Mouse (Mus musculus) bone marrow, adult 2 months (tissue): ENCODE results near the gene Iqcd. TPM values are rescaled to one million over a fixed set of nuclear protein-coding genes. Genes with fewer than 3 reads are reported as not detected.
A peak's percentile ranks its signal among the peaks of the same experiment; 100 is the strongest.

Source experiments
- H3K27ac ChIP-seq: fragments of 200-500 bp; 2 replicates; pipeline ENCODE4 v1.5.1; 2012; ENCODE audit warnings: low read depth, mild to moderate bottlenecking, control low read depth, inconsistent platforms, low read length; ENCODE audit not compliant: control insufficient read depth, poor library complexity, insufficient read depth
- H3K4me1 ChIP-seq: fragments of 200-500 bp; 2 replicates; pipeline ENCODE4 v1.6.1; 2011; ENCODE audit warnings: low read length; ENCODE audit not compliant: control insufficient read depth, insufficient read depth
- H3K4me3 ChIP-seq: fragments of 200-500 bp; replicated peaks from 2 replicates; pipeline ENCODE3; 2011; ENCODE audit warnings: mild to moderate bottlenecking, low read depth, low read length, control low read depth; ENCODE audit not compliant: control insufficient read depth
- CTCF ChIP-seq: fragments of 200-500 bp; IDR thresholded peaks from 2 replicates; pipeline ENCODE4 v1.5.1; 2011; ENCODE audit warnings: low read length, control low read depth; ENCODE audit not compliant: control insufficient read depth, insufficient read depth
- POLR2A ChIP-seq: fragments of 200-500 bp; IDR thresholded peaks from 2 replicates; pipeline ENCODE4 v1.6.1; 2011; ENCODE audit warnings: low read depth, mild to moderate bottlenecking, control low read depth, low read length, borderline replicate concordance; ENCODE audit not compliant: control insufficient read depth
- WGBS: fragments of 180-500 bp; shearing (Covaris S2); methylation state at CpG from one replicate; pipeline ENCODE4 v1.1.7; 2018; 5-methylcytosine and 5-hydroxymethylcytosine counted together
- polyA plus RNA-seq: library from polyadenylated mRNA; stranded (reverse); fragments of >200 nt; gene quantifications from 2 replicates; pipeline ENCODE4 v1.2.4, GENCODE M21; 2011; ENCODE audit warnings: low replicate concordance; ENCODE audit not compliant: missing spikeins, insufficient read depth, insufficient read length

Iqcd gene
- polyA plus RNA-seq, 1 experiment, result 7.2 TPM

DNA sequence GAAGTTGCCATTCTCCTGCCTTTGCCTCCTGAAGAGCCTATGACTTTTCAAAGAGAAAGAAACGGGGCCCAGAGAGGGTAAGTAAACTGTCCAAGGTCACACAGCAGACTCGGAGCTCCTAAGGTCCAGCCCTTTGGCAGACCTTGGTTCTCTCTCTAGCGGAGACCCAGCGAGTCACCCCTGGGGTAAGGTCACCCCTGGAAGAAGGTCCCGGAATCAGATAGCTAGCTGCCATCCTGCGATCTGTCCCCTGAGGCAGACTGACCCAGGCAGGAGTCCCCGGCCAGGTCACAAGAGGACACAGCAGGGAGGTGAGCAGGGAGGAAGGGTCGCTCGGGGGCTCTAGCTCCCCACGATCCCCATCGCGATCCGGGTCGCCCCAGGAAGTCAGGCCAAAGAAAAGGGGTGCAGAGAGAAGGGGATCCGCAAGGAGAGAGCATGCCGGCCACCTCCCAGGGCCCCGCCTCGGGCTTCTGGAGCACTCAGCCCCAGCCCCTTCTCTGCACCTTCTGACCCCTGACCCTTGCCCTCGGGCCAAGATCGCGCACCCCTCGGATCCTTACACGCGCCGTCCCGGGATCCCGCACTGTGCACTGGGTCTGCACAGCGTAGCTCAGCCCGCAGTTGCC is 762 bp upstream of the Iqcd start:
- Histone ChIP-seq H3K4me1 (peaks cover 2% of the 10 kb centered on the region; the same call in 1 of the 2 replicates), H3K4me3 (peak overlapping the region; percentile 81), H3K27ac (peak overlapping the region; percentile 96)
- WGBS, result under 1% methylated on average over 28 of the region's 29 CpGs
- TF ChIP-seq POLR2A, result no peak
- TF ChIP-seq CTCF, result no peak

DNA sequence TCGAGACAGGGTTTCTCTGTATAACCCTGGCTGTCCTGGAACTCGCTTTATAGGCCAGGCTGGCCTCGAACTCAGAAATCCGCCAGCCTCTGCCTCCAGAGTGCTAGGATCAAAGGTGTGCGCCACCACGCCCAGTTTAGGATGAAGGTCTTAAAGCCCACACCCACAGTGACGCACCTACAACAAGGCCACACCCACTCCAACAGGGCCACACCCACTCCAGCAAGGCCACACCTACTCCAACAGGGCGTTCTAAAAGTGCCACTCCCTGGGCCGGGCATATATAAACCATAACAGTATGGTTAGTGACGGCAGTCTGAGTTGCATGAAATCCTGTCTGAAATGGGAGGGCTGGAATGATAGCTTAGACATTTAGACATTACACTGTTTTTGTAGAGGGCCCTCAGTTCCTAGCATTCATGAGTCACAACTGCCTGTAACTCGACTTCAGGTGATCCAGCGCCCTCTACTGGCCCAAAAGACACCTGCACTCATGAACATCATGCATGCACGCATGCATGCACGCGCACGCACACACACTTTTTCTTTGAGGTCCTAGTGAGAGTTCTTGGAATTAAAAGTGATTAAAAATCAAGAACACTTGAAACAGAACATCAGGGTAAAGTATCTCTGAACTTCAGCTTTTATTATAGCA is 1.7 kb downstream of the Iqcd start:
- 79% methylated on average over 16 of the region's 16 CpGs for WGBS
- TF ChIP-seq CTCF (peak; percentile 75), POLR2A (no peak)
- H3K27ac ChIP-seq, result no peak overlapping the region
- peaks cover 2% of the 10 kb centered on the region; the same call in 1 of the 2 replicates for H3K4me1 ChIP-seq
- H3K4me3 ChIP-seq, result no peak overlapping the region

DNA sequence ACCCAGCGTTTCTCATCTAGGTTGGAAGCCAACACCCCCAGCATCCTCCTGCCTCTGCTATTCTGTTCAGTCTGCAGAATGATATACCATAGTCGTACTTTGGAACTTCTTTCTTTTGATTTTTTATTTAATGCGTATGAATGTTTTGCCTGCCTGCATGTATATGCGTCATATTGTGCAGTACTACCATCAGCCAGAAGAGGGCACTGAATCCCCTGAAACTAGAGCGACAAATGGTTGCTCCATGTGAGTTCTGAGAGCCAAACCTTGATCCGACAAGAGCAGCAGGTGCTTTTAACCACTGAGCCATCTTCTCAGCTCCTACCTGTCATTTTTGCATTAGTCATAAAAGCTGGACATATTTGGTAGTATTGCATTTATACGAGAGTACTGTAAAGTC is 3.3 kb downstream of the Iqcd start:
- no peak for TF ChIP-seq POLR2A
- peak; percentile 25; the same call in 1 of the 2 replicates for TF ChIP-seq CTCF
- WGBS, result 73% methylated on average over 7 of the region's 7 CpGs
- Histone ChIP-seq H3K27ac (no peak overlapping the region), H3K4me1 (peaks cover 2% of the 10 kb centered on the region; the same call in 1 of the 2 replicates), H3K4me3 (no peak overlapping the region)

DNA sequence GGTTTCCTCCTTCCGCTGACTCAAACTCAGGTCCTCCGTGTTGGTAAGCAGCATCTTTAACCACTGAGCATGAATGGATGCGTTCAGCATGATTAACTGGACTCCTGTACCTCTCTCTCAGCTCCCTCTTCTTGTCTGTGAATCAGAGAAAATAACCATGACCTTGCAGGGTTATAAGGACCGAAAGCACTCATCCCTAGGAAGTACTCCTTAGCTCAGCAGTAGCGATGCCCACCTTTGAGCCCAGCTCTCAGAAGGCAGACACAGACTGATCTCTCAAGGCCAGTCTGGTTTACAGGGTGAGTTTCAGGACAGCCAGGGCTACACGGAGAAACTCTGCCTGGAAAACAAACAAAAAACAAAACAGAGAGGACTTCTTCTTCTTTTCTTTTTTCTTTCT is 5.7 kb downstream of the Iqcd start:
- WGBS, result 90% methylated on average over 6 of the region's 6 CpGs
- TF ChIP-seq CTCF, result no peak
- no peak for TF ChIP-seq POLR2A
- no peak overlapping the region for H3K4me3 ChIP-seq
- no peak overlapping the region for H3K27ac ChIP-seq
- peaks cover 2% of the 10 kb centered on the region; the same call in 1 of the 2 replicates for H3K4me1 ChIP-seq

DNA sequence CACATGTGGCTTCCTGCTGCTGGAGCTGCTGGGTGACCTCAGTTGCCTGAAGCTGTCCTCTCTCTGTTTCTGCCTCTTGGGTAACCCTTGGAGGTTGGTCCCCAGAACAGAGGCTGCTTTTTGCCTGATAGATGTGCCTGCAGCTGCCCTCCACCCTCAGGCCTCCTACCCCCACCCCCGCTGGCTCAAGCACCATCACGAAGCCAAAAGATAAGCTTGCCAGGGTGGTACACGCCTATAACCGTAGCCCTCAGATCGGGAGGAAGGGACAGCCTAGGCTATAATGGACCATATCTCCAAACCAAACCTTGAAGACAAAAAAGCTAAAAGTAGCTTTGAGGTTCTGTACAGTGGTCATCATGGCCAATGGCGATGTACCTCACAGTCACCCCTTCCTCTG is 10.8 kb downstream of the Iqcd start:
- H3K4me1 ChIP-seq, result peaks cover 5% of the 10 kb centered on the region; the same call in 1 of the 2 replicates
- peak overlapping the region; percentile 50 for H3K27ac ChIP-seq
- TF ChIP-seq POLR2A (no peak), CTCF (no peak)
- no peak overlapping the region for H3K4me3 ChIP-seq
- 61% methylated on average over 6 of the region's 6 CpGs for WGBS

DNA sequence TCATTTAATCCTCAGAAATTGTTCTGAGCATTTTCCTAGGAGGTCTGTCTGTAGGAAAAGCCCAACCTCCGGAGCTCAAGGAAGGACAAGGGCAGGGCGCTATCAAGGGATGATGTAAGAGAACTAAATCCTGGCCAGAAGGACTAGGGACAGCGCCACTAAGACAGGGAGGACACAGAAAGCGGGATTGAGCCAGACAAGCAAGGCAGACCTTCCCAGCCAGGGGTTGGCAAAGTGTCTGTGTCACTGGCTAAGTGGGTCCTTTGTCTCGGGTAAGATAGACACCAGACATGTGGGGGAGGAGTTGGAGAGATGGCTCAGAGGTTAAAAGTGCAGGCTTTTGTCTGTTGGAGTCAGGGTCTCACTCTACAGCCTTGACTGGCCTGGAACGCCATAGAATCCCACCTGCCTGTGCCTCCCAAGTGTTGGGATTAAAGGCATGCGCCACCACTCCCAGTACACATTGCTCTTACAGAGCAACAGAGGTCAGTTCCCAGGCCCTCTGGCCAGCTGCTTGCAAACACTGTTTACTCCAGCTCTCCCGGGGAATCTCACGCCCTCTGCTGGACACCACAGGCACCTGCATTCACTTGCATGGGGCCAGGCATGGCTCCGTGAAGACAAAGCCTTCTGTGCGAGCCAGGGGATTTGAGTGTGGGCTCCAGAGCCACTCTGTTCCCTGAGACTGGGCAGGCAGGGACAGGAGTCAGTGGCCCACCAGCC is 12.3 kb downstream of the Iqcd start:
- Histone ChIP-seq H3K27ac (no peak overlapping the region), H3K4me3 (no peak overlapping the region), H3K4me1 (peaks cover 5% of the 10 kb centered on the region; the same call in 1 of the 2 replicates)
- peak; percentile 77 for TF ChIP-seq CTCF
- TF ChIP-seq POLR2A, result no peak
- WGBS, result 72% methylated on average over 11 of the region's 11 CpGs

DNA sequence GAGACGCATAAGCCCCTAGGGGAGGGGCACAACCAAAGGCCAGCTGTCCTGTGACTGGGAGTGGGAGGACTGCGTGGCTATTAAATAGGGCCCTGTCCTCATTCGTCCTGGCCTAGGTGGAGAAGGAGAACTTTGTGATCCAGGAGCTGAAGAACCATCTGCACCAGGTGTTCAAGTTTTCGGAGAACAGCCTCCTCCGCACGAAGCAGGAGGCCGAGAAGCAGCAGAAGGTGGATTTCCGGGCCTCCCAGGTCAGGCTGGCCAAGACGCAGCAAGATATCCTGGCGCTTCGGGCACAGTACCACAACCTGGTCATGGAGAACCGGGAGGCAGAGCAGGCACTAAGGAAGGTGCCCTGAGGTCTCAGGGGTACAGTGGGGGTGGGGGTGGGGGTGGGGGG is 13.4 kb downstream of the Iqcd start:
- no peak for TF ChIP-seq CTCF
- no peak for TF ChIP-seq POLR2A
- Histone ChIP-seq H3K27ac (no peak overlapping the region), H3K4me1 (peaks cover 5% of the 10 kb centered on the region; the same call in 1 of the 2 replicates), H3K4me3 (no peak overlapping the region)
- 92% methylated on average over 12 of the region's 12 CpGs for WGBS

DNA sequence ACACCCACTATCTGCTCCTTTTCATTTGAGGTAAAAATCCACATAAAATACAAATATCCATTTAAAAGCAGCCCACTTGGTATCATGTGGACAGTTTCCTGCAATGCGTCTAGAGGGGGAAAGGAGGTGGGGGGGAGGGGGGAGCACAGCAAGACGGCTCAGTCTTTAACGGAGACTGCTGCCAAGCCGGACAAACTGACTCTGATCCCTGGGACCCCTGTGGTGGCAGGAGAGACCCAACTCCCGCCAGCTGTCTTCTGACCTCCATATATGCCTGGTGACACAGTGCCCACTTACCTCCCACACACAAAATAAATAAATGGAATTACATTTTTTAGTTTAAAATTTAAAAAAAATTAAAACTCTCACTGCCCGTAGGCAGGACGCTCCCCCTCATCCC is 14.7 kb downstream of the Iqcd start:
- Histone ChIP-seq H3K27ac (no peak overlapping the region), H3K4me1 (peaks cover 5% of the 10 kb centered on the region; the same call in 1 of the 2 replicates), H3K4me3 (no peak overlapping the region)
- TF ChIP-seq CTCF, result no peak
- no peak for TF ChIP-seq POLR2A
- WGBS, result 89% methylated on average over 7 of the region's 7 CpGs
